Mouse (Mus musculus) hindbrain, postnatal 0 days (tissue): ENCODE data around the gene Apobec1. TPM values are rescaled to one million over a fixed set of nuclear protein-coding genes. Genes with fewer than 3 reads are reported as not detected.

Experiments used
- ATAC-seq: fragments of 200-750 bp; cut with Nextera tagmentation; 2 replicates; pipeline ENCODE4 v1.8.0; 2017; ENCODE audit warnings: mild to moderate bottlenecking, moderate TSS enrichment, moderate library complexity
- DNase-seq: peaks from one replicate; pipeline ENCODE4 v3.0.0-alpha.2; 2015; ENCODE audit warnings: low spot score
- H3K27ac ChIP-seq: fragments of 300-500 bp; sonication (generic); 2 replicates; pipeline ENCODE4 v1.5.1; 2014; ENCODE audit warnings: mild to moderate bottlenecking
- H3K27me3 ChIP-seq: fragments of 300-500 bp; sonication (generic); 2 replicates; pipeline ENCODE4 v1.6.1; 2014; ENCODE audit warnings: low read length, mixed read lengths; ENCODE audit not compliant: insufficient read depth
- H3K36me3 ChIP-seq: fragments of 300-500 bp; sonication (generic); 2 replicates; pipeline ENCODE4 v1.6.1; 2014; ENCODE audit warnings: low read length, mixed read lengths; ENCODE audit not compliant: insufficient read depth
- H3K4me1 ChIP-seq: fragments of 300-500 bp; sonication (generic); 2 replicates; pipeline ENCODE4 v1.6.1; 2014; ENCODE audit warnings: antibody characterized with exemption, low read length, mixed read lengths; ENCODE audit not compliant: insufficient read depth
- H3K4me2 ChIP-seq: fragments of 300-500 bp; sonication (generic); 2 replicates; pipeline ENCODE4 v1.6.1; 2014; ENCODE audit warnings: low read depth, mild to moderate bottlenecking, low read length, moderate library complexity, mixed read lengths
- H3K4me3 ChIP-seq: fragments of 300-500 bp; sonication (generic); 2 replicates; pipeline ENCODE4 v1.5.1; 2014; ENCODE audit warnings: low read length
- H3K9ac ChIP-seq: fragments of 300-500 bp; sonication (generic); replicated peaks from 2 replicates; pipeline ENCODE4 v1.6.1; 2014; ENCODE audit warnings: mild to moderate bottlenecking, low read length, moderate library complexity, mixed read lengths
- H3K9me3 ChIP-seq: fragments of 300-500 bp; sonication (generic); 2 replicates; pipeline ENCODE4 v1.6.1; 2016; ENCODE audit warnings: low read length, mixed read lengths
- CTCF ChIP-seq: IDR thresholded peaks from 2 replicates; pipeline ENCODE4 v1.5.1; 2016; ENCODE audit warnings: antibody characterized with exemption, control low read depth, low read depth
- WGBS: fragments of 180-500 bp; shearing (Covaris S2); extraction: QIAGEN DNeasy Blood & Tissue Kit; methylation state at CpG from one replicate; pipeline ENCODE4 v1.1.7; 2014; 5-methylcytosine and 5-hydroxymethylcytosine counted together
- polyA plus RNA-seq: library from polyadenylated mRNA; unstranded; fragments of >200 nt; fragmentation: Nextera tagmentation; extraction: Ambion mirVana; gene quantifications from 2 replicates; pipeline ENCODE4 v1.2.1, GENCODE M21; 2015
- total RNA-seq: library from RNA; depleted of rRNA; stranded (reverse); fragments of >200 nt; gene quantifications from 2 replicates; pipeline ENCODE4 v1.2.3, GENCODE M21; 2014

Apobec1 gene
- total and polyA plus RNA-seq, 2 experiments from 2014 or later, result 1.6 to 2.9 TPM

- no peaks in the 10 kb centered on the region for H3K9me3 ChIP-seq
- 0 out of 2 replicates have a peak, but pooled peaks have one; percentile 23 for TF ChIP-seq CTCF
- no peaks in the 10 kb centered on the region for H3K27me3 ChIP-seq
- DNase-seq (no peak), ATAC-seq (no peak)
- H3K27ac ChIP-seq, result no peak overlapping the region
- no peak overlapping the region for H3K4me3 ChIP-seq
- H3K4me2 ChIP-seq, result no peak overlapping the region
- no peaks in the 10 kb centered on the region for H3K36me3 ChIP-seq
- H3K4me1 ChIP-seq, result no peaks in the 10 kb centered on the region
- H3K9ac ChIP-seq, result no peak overlapping the region
- WGBS, result 94% methylated on average over 8 of the region's 8 CpGs
Measured at GRCm38 (mm10) chr6:122605483-122605882, 3.2 kb upstream of the Apobec1 start.

GRCm38 (mm10) chr6:122604260-122604659, 2.0 kb upstream of the Apobec1 start:
- H3K9ac ChIP-seq, result no peak overlapping the region

GRCm38 (mm10) chr6:122602992-122603322, 713 bp upstream of the Apobec1 start:
- Histone ChIP-seq H3K4me1 (no peaks in the 10 kb centered on the region), H3K36me3 (no peaks in the 10 kb centered on the region), H3K4me2 (peak overlapping the region; percentile 71), H3K9ac (no peak overlapping the region), H3K4me3 (peak overlapping the region; percentile 45; the same call in 1 of the 2 replicates), H3K27ac (no peak overlapping the region; the same call in 1 of the 2 replicates), H3K27me3 (no peaks in the 10 kb centered on the region), H3K9me3 (no peaks in the 10 kb centered on the region)
- ATAC-seq, result no peak
- DNase-seq, result no peak
- no peak for TF ChIP-seq CTCF
- WGBS, result 37% methylated on average over 1 of the region's 1 CpGs

More at GRCm38 (mm10) chr6:122604260-122604659, 2.0 kb upstream of the Apobec1 start:
- Histone ChIP-seq H3K4me1 (no peaks in the 10 kb centered on the region), H3K36me3 (no peaks in the 10 kb centered on the region), H3K4me2 (no peak overlapping the region), H3K27ac (no peak overlapping the region), H3K9me3 (no peaks in the 10 kb centered on the region), H3K4me3 (no peak overlapping the region), H3K27me3 (no peaks in the 10 kb centered on the region)
- DNase-seq (no peak), ATAC-seq (no peak)
- no peak for TF ChIP-seq CTCF

- ATAC-seq (no peak), DNase-seq (no peak)
- peak overlapping the region; percentile 45; the same call in 1 of the 2 replicates for H3K4me3 ChIP-seq
- no peak overlapping the region for H3K27ac ChIP-seq
- H3K9ac ChIP-seq, result no peak overlapping the region
- TF ChIP-seq CTCF, result no peak
- WGBS, result 87% methylated on average over 3 of the region's 3 CpGs
- H3K9me3 ChIP-seq, result no peaks in the 10 kb centered on the region
- H3K36me3 ChIP-seq, result no peaks in the 10 kb centered on the region
- H3K27me3 ChIP-seq, result no peaks in the 10 kb centered on the region
- H3K4me2 ChIP-seq, result peak overlapping the region; percentile 71
- H3K4me1 ChIP-seq, result no peaks in the 10 kb centered on the region
Measured at GRCm38 (mm10) chr6:122601615-122602014, 629 bp downstream of the Apobec1 start.

- H3K27me3 ChIP-seq, result no peaks in the 10 kb centered on the region
- no peaks in the 10 kb centered on the region for H3K36me3 ChIP-seq
- WGBS, result 91% methylated on average over 4 of the region's 4 CpGs
- no peak for ATAC-seq
- TF ChIP-seq CTCF, result no peak
- H3K4me2 ChIP-seq, result no peak overlapping the region
- H3K9me3 ChIP-seq, result no peaks in the 10 kb centered on the region
- H3K4me3 ChIP-seq, result no peak overlapping the region
- no peak overlapping the region for H3K9ac ChIP-seq
- no peak overlapping the region for H3K27ac ChIP-seq
- H3K4me1 ChIP-seq, result no peaks in the 10 kb centered on the region
- no peak for DNase-seq
Measured at GRCm38 (mm10) chr6:122601031-122601430, 1.2 kb downstream of the Apobec1 start.

- Histone ChIP-seq H3K4me2 (no peak overlapping the region), H3K9ac (no peak overlapping the region), H3K27me3 (no peaks in the 10 kb centered on the region), H3K4me1 (no peaks in the 10 kb centered on the region), H3K27ac (no peak overlapping the region), H3K9me3 (no peaks in the 10 kb centered on the region), H3K36me3 (no peaks in the 10 kb centered on the region), H3K4me3 (no peak overlapping the region)
- DNase-seq, result no peak
- TF ChIP-seq CTCF, result no peak
- 69% methylated on average over 7 of the region's 7 CpGs for WGBS
- no peak for ATAC-seq
Measured at GRCm38 (mm10) chr6:122600066-122600646, 2.1 kb downstream of the Apobec1 start.

GRCm38 (mm10) chr6:122599054-122599737, 3.0 kb downstream of the Apobec1 start:
- TF ChIP-seq CTCF, result no peak
- Histone ChIP-seq H3K4me3 (no peak overlapping the region), H3K4me1 (no peaks in the 10 kb centered on the region), H3K27me3 (no peaks in the 10 kb centered on the region), H3K9ac (no peak overlapping the region), H3K27ac (no peak overlapping the region), H3K36me3 (no peaks in the 10 kb centered on the region), H3K9me3 (no peaks in the 10 kb centered on the region), H3K4me2 (no peak overlapping the region)
- 91% methylated on average over 9 of the region's 9 CpGs for WGBS
- no peak for ATAC-seq
- no peak for DNase-seq
